Mouse (Mus musculus) CD4-positive, CD25-positive, alpha-beta regulatory T cell, adult 4 months (primary cell): ENCODE data around the gene Cbx5. TPM values are rescaled to one million over a fixed set of nuclear protein-coding genes. Genes with fewer than 3 reads are reported as not detected.
"Not testable (repeated sequence)": the region's sequence is repeated elsewhere in the genome, so short reads cannot be mapped to it uniquely, and the experiment has no call there.

Experiments used
- ATAC-seq: one replicate; pipeline ENCODE4 v1.8.0; 2017
- polyA plus RNA-seq, 2 experiments: library from polyadenylated mRNA; unstranded; fragments of 100-300 nt; shearing (Covaris generic); gene quantifications; one replicate each; pipeline ENCODE4 v1.2.1; 2017

Gene Cbx5
- polyA plus RNA-seq = 10 to 100 TPM; 20.0 to 24.9 TPM

DNA sequence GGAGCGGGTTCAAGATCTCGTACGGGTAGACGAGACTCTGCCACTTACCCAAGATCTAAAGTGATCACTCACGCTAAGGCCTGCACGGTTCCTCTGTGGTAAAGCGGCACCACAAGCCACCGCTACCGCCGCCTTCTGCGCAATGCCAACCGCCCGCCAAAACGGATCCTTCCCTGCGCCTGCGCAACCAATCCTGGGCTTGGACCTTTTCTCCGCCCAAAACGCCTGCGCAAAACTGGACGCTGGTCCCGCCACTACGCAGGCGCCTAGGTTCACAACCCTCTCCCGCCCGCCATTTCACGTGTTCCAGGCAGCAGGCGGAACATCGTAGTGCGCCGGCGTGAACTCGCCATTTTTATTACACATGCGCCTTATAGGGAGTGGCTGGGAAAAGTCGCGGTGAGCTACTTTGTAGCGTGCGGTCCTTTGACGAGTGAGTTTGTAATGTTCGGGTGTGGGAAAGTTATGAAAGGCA is at the start of gene Cbx5:
Gene Cbx5 (minus strand): TSS at position 132 of the 475 bp plus-strand sequence.
- ATAC-seq = peak; percentile 59

DNA sequence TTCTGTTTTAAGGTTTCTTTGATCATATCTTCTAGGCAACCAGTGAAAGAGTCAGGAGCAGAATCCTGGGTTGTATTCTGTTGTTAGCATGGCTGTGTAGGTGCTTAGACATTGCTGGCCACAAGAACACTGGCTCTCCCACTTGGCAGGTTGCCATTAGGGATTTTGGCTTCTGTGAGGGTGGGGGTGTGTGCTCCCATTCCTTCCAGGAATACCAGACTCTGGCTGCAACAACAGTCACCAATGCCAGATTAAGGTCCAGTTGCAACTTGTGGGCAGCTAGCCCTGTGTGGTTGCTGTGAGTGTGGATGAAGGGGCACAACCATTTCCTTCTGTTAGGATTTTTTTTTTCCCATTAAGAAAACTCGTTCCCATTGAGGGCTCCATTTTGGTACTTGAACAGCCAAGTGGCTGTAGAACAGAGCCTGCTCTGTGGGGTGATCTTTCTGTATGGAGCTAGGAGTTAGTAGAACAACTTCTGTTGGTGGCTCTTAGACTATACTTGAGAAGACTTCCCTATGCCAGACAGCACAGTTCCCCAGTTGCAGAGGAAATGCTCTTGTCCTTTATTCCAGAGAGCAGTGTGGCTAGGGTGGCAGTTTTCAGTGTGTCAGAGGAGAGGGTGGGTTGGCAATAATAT is 46.3 kb upstream of the Cbx5 start:
- no peak for ATAC-seq

GRCm38 (mm10) chr15:103284647-103285046 is 45.0 kb upstream of the Cbx5 start:
- no peak for ATAC-seq

- ATAC-seq = no peak
Measured at GRCm38 (mm10) chr15:103284066-103284465, 44.5 kb upstream of the Cbx5 start.

DNA sequence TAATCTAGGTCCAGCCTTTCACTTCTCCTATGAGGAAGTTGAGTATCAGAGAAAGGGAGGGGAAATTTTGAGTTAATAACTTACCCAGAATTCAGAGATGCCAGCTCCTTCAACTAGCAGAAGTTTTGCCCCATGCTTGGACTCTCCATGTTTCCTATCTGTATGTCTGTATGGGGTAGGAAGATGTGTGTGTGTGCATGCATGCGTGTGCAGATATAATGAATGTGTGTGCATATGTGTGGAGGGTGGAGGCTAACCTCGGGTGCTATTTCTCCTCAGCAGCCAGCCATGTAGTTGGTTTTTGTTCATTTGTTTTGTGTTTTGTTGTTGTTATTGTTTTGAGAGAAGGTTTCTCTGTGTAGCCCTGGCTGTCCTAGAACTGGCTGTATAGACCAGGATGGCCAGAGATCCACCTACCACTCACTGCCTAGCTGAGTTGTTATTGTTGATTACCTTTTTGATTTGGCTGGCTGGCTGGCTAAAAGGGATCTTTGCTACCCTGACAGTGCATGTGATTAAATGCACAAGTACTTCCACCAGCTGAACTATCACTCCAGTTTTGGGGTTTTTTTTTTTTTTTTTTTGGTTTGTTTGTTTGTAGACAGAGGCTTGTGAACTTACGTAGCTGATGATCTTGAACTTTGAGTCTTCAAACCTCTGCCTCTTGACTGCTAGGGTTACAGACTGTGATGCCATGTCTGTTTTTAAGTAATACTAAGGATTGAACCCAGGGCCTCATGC is 42.0 kb upstream of the Cbx5 start:
- ATAC-seq = no peak

DNA sequence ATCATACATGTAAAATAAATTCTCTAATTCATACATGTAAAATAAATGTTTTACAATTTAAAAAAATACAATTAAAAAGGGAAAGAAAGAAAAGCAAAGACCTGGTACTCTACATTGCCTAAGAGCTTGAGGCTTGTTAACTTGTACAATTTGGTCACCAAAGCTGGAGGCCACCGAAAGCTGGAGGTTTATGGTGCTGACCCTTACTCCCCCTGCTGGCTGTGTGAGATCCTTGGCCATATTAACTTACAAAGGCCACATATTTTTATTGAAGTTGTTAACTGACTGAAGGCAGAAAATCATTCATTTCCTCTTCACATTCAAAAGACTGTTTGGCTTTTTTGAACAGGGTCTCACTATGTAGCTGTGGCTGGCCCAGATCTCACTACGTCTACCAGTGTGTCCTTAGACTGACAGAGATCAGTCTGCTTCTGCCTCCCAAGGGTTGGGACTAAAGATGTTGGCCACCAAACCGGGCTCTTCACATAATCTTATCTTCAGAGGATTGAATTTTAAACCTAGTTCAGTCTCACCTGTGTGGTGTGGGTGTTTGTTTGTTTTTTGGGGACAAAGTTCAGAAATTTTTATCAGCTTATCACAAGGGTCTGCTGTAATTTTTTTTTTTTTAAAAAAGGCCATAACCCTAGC is 41.3 kb upstream of the Cbx5 start:
- ATAC-seq = no peak

GRCm38 (mm10) chr15:103279750-103280149 is 40.1 kb upstream of the Cbx5 start:
- ATAC-seq = no peak

DNA sequence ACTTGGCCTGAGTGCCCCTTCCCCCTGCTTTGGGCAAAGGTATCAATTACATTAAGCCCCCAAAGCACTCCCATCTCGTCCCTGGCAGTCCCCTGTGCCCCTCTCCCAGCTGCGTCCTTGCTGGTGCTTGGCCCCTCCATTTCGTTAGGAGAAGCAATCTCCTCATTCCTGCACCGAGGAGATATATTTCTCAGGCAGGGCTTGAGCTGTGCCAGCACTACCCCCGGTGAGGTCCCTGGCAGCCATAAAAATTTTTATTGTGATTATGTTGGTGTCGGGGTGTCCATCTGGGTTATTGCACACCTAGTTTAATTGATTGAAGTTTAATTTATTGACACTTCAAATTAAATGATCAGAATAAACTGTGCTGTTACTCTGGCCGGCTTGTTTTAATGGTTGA is 38.3 kb upstream of the Cbx5 start:
- no peak for ATAC-seq

- ATAC-seq = not testable (repeated sequence)
Measured at GRCm38 (mm10) chr15:103275943-103276342, 36.3 kb upstream of the Cbx5 start.

DNA sequence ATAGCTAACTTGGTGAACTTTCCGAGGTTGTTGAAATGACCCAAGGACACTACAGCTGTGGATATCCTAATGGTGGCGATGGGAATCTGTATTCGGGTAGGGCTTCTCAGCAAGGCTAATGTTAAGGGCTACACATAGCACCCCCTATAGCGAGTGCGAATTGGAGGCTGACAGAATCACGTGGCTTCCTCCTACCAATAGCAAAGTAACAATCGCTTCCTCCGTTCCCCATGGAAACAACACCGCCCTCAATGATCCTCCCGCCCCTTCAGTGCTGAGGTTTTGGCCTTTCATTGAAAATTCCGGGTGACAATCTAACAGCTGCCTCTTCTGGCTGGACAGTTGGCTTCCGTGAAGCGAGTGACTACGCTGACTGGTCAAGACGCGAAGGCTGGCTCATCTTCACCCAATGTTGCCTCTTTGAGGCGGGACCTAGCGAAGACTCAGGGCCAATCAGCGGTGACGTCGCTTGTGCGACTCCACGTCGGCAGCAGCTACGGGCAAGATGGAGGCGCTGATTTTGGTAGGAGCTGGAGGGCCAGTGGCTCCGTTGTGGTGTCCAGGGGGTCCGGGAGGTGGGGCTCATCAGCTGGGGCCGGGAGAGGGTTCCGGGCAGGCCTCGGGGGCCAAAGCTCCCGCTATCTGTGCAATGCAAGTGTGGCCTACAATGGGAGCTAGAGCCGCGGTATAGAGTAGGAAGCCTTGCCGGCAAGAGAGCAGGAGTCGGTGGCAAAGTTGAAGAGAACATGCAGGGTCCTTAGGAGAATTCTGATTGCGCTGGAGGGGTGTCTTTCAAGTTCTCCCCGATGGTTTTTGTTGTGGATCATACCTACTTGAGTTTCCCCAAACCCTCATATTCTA is 33.0 kb upstream of the Cbx5 start, which contains the start of gene Copz1:
Gene Copz1 (plus strand): TSS at position 296 of the 861 bp plus-strand sequence.
- ATAC-seq = peak; percentile 98

DNA sequence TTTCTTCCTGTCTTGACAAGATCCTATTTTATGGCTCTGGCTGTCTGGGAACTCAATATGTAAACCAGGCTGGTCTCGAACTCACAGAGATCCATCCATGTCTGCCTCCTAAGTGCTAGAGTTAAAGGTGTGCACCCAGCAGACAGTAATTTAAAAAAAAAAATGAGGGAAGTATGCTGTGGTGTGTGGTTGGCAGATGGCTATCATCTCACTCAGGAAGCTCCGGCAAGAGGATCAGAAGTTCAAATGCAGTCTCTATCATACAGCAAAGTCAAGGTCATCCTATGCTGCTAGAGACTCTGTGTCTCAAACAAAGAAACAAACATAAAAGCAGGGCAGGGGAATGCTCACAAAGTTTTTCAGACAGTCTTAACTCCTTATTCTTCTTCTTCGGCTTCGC is 29.3 kb upstream of the Cbx5 start:
- no peak for ATAC-seq

DNA sequence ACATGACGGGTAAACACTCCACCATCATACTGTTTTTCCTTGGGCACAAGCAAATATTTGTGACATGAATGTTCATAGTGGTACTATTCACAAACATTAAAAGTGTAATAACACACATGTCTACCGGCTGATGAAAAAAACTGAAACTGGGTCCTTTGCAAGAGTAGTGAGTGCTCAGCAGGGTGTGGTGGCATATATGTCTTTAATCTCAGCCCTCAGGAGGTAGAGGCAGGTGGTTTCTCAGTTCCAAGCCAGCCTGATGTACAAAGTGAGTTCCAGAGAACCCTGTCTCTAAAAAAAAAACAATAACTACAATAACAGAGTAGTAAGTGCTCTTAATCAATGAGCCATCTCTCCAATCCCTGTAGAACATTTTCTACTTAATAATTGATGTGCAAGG is 25.2 kb upstream of the Cbx5 start:
- no peak for ATAC-seq

DNA sequence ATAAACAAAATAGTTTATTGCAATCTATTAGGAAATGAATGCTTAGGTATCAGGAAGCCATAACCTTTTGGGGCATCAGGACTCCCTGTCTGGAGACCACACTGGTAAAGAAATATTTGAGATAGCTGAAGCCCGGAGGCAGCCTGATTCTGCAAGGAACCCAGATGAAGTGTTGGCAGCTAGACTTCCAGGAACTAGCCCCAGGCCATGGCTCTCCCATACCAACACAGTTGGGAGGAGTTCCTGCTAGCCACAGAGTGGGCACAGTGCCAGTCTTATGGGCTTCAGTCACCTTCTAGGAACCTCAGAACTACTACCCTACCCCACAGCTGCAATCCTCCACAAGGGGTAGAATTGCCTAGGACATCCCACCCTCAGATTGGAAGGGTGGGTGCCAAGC is 20.4 kb upstream of the Cbx5 start:
- ATAC-seq = no peak

- no peak for ATAC-seq
Measured at GRCm38 (mm10) chr15:103259162-103259561, 19.5 kb upstream of the Cbx5 start.

- peak; percentile 85 for ATAC-seq
Measured at GRCm38 (mm10) chr15:103257790-103258728, 18.4 kb upstream of the Cbx5 start, which contains the start of gene Nfe2. Gene Nfe2, minus strand, starts transcription at chr15:103258403.

- ATAC-seq = no peak
Measured at GRCm38 (mm10) chr15:103256210-103256986, 16.8 kb upstream of the Cbx5 start.

- peak; percentile 26 for ATAC-seq
Measured at GRCm38 (mm10) chr15:103255169-103255568, 15.6 kb upstream of the Cbx5 start.

DNA sequence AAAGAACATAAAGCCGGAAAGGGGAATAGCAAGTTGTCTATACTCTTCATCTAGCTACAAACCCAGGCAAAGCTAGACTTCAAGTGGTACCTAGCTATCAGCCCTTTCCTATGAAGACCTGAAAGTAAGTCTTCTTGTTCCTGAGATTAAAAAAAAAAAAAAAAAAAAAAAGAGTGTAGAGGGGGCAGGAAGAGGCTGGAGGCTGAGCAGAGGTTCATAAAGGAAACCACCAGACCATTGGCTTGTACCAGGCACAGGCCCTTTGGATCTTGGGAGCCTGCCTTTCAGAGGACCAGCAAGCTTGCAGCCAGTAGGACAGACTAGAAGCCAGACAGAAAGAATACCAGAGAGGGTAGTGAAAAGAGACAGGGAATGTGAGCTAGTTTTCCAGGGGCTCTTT is 13.7 kb upstream of the Cbx5 start:
- no peak for ATAC-seq

DNA sequence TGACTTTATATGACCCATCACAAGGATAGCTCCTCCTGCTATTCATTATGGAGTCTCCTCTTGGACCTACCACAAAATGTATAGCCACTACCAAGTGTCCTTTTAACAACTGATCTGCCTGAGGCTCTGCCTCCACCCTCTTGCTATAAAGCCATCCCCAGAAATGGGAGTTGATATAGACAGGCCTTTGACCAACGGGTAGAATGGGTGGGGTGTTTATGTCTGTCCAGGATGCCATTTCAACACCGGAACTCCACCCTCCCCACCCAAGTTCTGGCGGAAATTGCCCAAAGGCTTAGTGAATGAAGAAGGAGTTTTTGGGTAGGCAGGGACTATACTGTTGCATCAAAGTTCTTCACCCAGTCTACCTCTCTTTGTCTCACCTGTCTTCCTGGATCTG is 13.0 kb upstream of the Cbx5 start:
- no peak for ATAC-seq

DNA sequence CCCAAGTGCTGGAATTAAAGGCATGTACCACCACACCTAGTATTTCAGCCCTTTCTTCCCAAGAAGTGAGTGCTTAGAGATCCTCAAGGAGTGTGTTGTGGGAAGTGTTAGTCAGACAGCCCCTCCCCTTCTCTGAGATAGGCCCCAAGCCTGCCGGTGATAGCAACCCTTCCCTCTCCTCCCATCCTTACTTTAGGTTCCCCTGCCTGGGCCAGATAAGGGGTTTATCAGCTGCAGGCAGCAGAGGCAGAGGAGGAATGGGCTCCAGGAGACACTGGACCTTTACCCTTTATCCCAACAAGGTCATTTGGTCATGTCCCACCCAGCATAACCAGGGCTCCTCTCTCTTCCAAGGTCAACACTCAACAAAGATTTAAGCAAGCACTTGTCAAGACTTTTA is 12.0 kb upstream of the Cbx5 start:
- ATAC-seq = no peak
